Mouse (Mus musculus) activated CD4-positive, CD25-positive, alpha-beta regulatory T cell, adult 4 months (primary cell): ENCODE results near the gene Sh3pxd2b. TPM values are rescaled to one million over a fixed set of nuclear protein-coding genes. Genes with fewer than 3 reads are reported as not detected.

Experiments
- ATAC-seq: one replicate; pipeline ENCODE4 v1.8.0; 2017
- polyA plus RNA-seq, 2 experiments: library from polyadenylated mRNA; unstranded; fragments of 100-300 nt; shearing (Covaris generic); gene quantifications; one replicate each; pipeline ENCODE4 v1.2.1; 2017

Gene Sh3pxd2b
- polyA plus RNA-seq, 2 experiments from 2014 or later = 0.06 TPM; not detected in 1

GRCm38 (mm10) chr11:32340476-32341473 lies 6.8 kb upstream of the Sh3pxd2b start:
- no peak for ATAC-seq

DNA sequence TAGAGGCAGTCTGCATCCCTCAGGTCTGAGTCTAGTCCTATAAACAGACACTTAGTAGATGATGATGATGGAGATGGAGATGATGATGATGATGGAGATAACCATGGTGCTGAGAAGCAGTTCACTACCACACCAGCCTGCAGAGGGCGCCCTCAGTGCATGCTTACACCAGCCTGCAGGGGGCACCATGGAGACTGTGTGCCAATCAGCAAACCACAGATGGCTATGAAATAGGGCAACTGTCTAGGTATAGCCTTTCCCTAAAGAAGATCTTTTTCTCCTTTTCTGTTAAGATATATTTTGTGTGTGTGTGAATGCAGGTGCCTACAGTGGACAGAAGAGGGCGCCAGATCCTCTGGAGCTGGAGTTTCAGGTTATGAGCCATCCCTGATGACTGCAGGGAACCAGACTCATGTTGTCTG lies 4.8 kb upstream of the Sh3pxd2b start:
- ATAC-seq = no peak

DNA sequence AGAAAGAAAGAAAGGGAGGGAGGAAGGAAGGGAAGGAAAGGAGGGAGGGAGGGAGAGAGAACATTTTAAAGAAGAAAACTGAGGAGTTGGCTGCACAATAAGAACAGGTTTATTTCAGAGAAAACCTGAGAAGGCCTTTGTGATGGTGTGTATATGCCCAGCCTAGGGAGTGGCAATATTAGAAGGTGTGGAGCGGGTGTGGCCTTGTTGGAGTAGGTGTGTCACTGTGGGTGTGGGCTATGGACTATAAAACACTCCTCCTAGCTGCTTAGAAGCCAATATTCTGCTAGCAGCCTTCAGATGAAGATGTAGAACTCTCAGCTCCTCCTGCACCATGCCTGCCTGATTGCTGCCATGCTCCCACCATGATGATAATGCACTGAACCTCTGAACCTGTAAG lies 4.3 kb upstream of the Sh3pxd2b start:
- ATAC-seq = no peak

DNA sequence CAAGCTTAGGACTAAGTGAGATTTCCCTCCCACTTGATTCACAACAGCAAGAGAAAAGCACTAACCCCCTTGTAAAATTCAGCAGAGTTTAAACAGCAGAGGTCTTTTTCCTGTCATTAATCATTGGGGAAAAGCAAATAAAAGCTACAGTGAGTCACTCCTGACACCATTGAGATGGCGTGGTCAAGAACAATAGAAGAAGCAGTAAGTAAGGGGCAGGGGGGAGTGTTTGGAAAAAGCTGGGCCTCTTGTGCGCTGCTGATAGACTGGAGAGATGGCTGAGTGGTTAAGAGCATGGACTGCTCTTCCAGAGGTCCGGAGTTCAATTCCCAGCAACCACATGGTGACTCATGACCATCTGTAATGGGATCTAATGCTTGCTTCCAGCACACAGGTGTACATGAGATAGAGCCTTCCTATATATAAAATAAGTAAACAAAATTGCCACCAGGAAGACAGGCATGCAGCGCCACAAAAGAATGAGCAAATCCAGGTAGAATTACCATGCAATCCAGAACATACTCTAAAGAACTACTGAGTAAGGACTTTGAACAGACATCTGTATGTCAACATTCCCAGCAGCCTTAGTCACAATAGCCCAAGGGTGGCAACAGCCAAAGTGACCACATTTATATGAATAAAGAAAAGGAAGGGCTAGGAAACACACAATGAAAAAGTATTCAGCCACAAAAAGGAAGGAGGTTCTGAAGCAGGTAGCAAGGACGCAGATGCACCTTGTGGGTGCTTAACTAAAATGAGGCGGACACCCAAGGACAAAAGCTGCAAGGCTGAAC lies 1.9 kb upstream of the Sh3pxd2b start:
- no peak for ATAC-seq

DNA sequence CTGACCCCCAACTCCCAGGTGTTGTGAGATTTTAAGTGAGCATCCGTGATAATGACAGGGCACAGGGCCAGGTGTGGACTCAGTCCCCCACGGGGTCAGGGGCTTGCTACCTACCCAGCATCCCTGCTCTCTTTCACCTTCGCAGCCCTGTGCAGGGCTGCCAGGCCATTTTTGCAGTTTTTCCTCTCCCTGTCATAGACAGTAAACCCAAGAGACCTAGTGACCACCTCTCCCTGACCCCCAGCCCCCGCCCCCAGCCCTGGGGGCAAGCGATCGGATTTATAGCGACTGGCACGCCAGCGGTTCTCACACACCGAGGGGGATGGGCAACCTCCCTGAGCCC lies 385 bp upstream of the Sh3pxd2b start:
- ATAC-seq = no peak

DNA sequence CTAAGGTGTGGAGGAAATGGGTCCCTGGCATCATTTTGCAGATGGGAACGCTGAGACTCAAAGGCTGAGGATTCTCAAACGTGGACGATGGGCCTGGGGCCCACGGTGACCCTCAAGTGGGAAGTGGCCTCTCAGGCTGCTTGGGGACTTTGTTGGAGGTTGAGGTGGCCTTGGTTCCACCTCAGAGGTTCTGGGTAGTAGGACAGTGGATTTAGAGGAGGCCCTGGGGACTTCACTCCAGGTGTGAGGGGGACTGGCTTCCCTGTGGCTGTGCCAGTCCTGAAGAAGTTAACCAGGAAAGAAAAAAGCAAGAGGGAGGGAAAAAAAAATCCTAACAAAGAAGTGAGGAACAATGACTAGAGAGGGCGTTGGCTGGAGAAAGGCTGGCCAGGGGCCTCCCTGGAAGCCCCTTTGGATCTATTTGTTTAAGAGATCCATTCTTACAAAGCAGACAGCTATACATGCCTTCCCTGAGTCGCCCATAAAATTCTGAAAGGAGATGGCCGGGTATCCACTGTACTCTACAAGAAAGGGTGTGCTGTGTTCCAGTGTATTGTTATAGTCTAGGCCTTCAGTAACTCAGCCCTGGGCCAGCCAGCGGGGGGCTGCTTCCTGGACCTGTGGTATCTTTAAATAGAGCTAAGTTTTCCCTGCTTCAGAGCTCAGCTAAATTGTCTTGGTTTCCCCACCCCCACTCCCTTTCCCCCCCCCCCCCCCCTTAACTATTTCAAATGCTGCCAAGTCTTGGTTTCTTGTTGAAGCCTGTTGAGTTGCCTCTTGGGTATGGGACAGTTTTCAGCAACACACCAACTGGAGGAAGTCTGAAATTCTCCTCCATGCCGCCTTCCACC lies 1.0 kb downstream of the Sh3pxd2b start:
- no peak for ATAC-seq

DNA sequence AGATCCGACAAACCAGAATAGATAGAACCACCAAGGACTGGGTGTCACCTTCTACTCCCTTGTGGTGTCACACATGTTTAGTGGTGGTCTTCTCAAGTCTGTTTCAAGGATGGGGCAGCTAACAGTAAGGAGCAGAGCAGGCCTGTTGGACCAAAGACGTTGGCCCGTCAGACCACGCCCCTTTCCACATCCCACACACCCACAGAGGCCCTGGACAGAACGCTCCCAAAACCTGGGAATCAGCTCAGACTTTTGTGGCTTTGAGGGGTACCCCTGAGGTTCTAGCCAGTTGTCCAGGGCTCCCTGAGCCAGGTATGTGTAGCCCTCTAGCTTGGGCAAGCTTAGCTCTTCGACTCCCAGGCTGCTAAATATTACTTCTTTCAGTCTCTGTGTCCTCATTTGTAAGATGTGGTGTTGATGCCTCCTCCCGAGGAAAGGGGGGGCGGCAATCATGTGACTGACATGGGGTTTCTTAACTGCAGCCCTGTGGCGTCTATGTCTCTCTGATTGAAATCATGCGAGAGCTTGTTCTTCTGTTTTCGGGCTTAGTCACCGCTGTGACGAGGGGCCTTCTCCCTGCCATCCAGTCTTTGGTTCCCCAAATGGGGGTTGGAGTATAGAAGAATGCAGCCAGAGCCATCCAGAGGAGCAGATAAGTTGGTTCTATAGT lies 1.8 kb downstream of the Sh3pxd2b start:
- no peak for ATAC-seq

GRCm38 (mm10) chr11:32352946-32353345 lies 5.3 kb downstream of the Sh3pxd2b start:
- ATAC-seq = no peak

GRCm38 (mm10) chr11:32355377-32355776 lies 7.8 kb downstream of the Sh3pxd2b start:
- no peak for ATAC-seq

- no peak for ATAC-seq
These were observed 10.1 kb downstream of the Sh3pxd2b start for GRCm38 (mm10) chr11:32357686-32358085.

DNA sequence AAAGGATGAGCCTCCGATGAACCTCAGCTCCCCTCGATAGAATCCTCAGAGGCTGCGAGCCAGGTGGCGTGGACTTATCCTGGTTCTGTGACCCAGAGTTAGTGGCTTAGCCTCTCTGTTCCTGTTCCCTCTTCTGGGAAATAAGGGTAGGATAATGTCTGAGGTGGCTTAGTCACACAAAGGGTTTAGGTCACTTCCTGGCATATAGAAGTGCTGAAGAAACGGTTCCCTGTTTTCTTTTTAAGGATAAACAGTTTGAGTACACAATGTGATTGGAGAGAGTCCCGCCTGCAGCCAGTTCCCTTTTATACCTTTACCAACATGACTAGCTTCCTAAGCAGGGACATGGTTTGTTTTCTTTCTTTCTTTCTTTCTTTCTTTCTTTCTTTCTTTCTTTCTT lies 10.8 kb downstream of the Sh3pxd2b start:
- no peak for ATAC-seq

DNA sequence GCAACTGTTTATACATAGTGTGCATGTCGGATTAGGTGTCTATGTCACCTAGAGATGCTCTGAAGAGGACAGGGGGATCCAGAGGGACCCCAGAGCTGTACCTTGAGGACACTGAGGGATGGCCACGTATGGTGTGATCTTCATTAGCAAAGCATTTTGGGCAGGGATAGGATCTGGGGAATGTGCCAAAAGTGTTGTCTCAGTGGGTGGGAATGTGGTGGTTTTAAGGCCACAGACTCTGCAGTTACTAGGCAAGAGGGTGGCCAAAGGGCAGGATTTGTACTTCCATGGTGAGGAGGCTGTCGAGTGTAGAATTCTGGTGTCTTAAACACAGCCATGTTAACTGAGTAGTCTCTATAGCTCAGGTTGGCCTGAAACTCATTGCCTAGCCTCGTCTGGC lies 11.9 kb downstream of the Sh3pxd2b start:
- ATAC-seq = no peak

GRCm38 (mm10) chr11:32361774-32362173 lies 14.2 kb downstream of the Sh3pxd2b start:
- no peak for ATAC-seq

GRCm38 (mm10) chr11:32363188-32363587 lies 15.6 kb downstream of the Sh3pxd2b start:
- no peak for ATAC-seq

GRCm38 (mm10) chr11:32363610-32364220 lies 16.1 kb downstream of the Sh3pxd2b start:
- ATAC-seq = no peak

DNA sequence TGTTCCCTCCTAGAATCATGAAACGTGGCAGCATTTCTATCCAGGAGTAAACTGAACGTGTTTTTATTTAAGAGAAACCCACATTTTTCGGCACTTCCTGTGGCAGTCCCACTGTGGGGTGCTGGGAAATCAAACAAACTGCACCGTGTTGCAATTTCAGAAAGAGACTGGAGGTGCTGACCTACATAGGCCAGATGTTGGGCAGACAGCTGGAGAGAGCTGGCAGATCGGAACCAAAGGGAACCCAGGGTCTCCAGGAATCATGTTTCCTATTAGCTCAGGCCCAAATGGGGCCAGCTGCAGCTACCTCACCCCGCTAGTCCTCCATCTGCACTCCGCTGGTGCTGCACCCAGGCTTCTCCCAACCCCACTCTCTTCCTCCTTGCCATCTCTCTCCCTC lies 16.8 kb downstream of the Sh3pxd2b start:
- no peak for ATAC-seq

DNA sequence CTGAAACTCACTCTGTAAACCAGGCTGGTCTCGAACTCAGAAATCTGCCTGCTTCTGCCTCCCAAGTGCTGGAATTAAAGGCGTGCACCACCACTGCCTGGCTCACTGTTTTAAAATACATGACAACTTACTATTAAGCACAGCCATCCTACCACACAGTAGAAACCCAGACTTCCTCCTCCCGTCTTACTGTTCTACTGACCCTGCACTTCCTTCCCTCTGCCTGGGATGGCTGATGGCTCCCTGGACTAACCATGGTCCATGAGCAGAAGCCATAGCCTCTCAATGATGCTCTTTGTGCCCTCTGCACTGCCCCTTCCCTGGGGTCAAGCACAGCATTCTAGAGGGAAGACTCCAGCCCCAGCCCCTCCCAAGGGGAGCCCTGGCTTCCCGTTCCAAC lies 17.9 kb downstream of the Sh3pxd2b start:
- ATAC-seq = no peak

DNA sequence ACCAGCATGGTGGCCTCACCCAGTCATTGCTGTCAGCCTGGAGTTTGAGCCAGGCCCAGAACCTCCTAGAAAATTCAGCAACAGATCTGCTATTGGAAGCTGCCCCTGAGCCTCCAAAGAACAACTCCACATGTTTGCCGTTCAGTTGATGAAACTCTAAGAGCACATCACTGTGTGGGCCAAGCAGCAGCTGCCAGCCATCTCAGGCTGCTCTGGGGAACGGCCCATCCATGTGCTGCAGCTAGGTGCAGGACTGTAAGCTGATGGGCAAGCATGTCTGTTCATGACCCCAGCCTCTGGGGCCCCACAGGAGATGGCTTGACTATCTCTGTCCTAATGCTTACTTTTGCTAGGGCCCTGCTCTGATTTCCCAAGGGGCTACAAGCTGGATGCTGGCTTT lies 19.4 kb downstream of the Sh3pxd2b start:
- no peak for ATAC-seq

DNA sequence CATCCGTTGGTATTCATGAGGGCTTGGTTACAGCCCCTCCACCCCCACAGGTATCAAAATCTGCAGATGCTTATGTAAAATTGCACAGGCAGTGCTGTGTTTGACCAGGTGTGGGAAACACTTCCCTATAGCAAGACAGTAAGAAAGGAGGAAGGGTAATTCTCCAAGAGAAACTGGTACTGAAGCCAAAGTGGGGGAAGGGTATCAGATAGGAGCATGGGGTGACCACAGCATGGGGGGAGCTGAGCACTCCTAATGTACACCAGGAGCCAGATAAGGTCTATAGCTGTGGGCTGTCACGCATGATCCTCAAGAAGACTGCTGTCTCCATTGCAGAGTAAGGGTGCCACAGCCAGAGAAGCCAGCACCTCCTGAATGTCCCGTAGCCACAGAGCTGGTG lies 21.4 kb downstream of the Sh3pxd2b start:
- no peak for ATAC-seq

GRCm38 (mm10) chr11:32370881-32371280 lies 23.3 kb downstream of the Sh3pxd2b start:
- ATAC-seq = no peak

- no peak for ATAC-seq
These were observed 25.8 kb downstream of the Sh3pxd2b start for GRCm38 (mm10) chr11:32373266-32374026.
